Mouse (Mus musculus) spleen, postnatal 4 days (tissue): ENCODE measurements around the gene Apba1.

Experiments
- DNase-seq, 2 experiments: peaks; one replicate each; pipeline ENCODE4 v3.0.0; 2022; ENCODE audit warnings: low spot score in 2 of 2

The Apba1 gene

DNA sequence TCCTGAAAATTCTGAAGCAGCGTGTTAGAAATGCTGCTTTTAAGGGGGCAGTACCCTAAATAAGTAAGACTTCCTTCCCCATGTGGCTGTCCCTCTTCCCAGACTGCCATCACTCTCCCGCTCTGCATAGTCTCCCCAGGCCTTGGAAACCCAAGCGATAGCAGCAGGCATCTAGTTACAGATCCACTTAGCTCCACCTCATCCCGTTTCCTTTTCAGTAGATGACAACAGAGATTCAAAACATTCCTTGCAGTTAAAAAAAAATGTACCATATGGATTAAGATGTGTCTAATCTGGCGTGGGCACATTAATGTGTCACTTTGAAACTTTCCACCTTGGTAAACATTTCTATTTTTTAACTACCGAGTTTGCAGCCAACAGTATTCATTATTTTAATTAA, 48.1 kb downstream of the Apba1 start:
- DNase-seq: no peak

DNA sequence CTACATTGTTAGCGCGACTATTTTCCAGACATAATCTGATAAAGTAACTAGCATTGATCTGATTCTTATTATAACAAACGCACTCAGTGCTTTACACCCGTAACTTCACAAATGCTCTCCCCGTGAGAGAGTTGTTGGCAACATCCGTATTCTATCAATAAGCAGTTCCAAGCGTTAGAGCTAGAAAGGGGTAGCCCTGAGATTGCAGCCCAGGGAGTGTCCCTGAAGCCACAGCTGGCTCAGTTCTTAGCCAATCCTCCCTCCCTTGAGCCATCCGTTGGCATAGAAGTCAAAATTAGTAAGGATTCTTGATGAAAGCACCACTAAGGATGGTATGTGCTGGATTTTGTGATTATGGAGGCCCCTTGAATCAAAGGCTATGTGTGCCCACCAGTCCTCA, 48.7 kb downstream of the Apba1 start:
- no peak for DNase-seq

DNA sequence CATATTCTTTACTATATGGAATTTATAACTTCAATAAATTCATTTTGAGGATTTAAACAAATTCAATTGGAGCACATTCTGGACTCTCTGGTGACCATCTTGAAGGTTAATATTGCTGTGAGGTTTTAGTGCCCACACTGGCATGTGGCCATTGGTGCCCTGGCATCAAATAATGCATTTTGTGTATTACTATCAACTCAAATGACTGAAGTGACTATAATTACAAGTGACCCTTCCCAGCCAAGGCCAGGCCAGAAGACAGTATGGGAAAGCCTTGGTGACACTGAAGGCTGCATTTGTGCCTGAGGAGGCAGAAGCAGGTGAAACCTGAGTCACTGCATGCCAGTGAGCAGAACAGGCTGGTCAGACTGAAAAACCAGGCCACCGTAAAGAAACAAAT, 50.5 kb downstream of the Apba1 start:
- DNase-seq: no peak

DNA sequence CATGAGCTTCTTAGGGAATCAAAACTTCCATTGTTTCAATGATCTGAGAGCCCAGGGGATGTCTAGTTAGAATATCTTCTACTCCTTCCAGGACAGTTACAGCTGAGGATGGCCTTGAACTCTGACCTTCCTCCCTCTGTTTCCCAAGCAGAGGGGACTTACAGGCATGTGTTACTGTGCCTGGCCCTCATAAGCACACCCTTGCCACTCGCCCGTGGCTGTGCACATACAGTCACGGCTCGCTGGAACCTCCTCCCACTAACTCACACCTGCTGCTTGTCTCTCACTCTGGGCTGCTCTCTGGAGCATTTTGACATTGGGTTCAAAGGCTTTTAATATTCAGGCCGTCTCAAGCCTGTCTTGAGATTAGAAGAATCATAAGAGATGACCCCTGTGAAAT, 51.8 kb downstream of the Apba1 start:
- DNase-seq: no peak

DNA sequence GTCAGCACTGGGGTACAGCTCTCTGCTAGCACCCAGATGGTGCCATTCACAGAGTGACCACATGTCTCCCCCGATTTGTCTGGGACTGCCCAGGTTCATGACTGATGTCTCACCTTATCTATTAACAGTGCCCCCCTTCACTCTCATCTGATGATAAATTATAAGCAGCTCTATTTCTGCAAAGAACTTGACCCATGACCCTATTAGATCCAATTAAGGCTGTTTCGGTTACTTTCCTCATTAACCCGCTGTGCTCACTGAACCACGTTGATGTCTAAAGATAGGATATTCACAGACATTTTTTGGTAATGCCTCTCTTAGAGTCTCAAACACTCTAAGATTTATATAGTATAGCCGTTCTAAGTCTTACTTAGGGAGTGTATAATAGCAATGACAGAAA, 52.3 kb downstream of the Apba1 start:
- no peak for DNase-seq

DNA sequence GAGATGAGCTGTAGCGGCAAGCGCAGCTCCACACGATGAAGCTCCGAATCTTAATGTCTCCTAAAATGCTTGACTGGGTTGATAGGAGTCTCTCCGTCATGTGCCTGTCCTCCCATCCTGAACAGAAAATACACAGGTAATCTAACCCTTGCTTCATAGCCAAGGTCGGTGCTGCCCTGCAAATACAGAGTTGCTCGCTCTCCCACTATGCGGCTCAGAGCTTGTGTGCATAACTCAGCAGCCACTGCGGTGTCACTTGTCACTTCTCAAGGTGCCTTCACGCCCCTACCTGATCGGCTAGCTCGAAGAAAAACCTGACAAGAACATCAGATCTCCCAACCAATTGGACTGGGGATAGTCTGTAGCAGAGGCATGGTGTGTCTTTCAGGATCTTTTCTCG, 58.1 kb downstream of the Apba1 start:
- no peak for DNase-seq

DNA sequence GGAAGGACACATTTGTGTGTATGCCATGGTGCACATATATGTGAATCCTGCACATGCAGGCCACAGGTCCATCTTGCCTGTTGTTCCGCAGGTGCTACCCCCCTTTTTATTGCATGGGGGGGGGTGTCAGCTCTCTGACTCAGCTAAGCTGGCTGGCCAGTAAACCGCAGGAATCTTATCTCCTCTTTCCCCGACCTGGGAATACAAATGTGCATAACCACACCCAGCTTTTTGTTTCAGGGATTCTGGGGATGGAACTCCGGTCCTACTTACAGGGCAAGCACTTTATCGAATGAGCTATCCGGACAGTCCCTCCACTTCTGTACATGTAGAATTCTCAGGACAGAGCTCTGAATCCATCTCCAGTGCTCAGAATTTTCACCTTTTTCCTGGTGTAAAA, 58.5 kb downstream of the Apba1 start:
- DNase-seq: no peak

DNA sequence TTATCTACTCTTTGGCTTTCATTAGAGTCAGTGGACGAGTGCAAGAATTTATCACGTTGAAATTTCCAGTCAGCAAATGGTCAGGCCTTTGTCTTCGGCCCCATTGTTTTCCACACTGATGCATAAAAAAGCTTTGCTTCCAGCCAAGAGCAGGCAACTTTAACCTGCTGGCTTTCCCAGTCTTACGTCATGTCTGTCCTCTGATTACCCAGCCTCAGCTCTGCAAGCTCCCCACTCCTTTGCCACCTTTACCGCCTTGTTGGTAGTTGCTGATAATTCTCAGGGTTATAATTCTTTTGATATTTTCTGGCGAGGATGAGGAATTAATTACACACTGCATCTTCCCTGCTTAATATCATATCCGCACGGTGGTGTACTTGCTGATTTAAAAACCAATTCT, 61.2 kb downstream of the Apba1 start:
- no peak for DNase-seq

DNA sequence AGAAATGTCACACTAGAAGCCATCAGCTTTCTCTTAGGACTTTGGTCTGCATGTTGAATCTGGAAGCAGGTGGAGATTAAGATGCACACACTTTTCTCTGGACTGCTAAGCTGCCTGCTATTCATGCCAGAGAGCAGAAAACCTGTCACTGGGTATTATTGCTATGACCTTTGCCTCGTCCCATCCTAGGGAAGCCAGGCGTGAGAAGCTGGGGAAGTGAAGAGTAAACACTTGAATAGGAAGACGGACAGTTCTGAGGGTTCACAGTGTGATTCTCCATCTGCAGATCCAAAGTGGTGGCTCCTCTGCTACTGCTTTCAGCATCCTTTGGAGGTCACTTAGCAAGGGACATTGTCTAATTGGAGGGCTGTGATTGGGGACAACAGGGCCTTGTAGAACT, 63.8 kb downstream of the Apba1 start:
- DNase-seq: no peak

DNA sequence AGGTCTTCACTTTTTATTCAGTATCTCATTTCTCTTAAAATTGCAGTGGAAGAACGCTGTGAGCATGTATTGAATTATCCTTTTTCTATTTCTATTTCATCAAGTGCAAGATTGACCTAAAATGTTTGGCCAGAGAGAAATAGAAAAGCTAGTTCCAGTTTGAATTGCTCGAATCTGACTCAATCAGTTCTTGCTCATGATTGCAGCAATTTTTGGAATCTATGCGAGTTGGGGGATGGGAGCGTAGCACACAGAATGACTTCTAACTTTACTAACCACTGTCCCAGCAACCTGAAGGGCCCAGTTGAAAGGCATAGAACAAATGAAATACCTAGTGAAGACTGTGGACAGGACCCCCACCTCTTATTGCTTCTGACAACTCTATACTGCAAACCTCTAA, 64.8 kb downstream of the Apba1 start:
- no peak for DNase-seq

DNA sequence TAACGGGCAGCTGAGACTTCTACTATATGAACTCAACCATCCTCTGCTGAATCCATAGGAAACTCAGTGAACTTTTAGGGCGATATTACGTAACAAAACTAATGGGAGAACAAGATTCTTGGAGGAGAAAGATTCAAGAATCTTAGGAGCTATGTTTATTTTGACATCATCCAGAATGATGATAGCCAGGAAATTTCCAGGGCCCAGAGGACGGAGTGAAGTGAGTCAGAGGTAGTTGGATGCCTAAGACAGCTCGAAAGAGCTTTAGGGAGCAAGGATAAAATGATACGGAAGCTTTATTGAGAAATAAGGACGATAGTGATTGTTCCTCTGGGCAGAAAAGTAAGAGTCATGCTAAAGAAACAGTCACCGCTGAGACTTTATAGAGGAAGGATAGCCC, 67.6 kb downstream of the Apba1 start:
- no peak for DNase-seq

DNA sequence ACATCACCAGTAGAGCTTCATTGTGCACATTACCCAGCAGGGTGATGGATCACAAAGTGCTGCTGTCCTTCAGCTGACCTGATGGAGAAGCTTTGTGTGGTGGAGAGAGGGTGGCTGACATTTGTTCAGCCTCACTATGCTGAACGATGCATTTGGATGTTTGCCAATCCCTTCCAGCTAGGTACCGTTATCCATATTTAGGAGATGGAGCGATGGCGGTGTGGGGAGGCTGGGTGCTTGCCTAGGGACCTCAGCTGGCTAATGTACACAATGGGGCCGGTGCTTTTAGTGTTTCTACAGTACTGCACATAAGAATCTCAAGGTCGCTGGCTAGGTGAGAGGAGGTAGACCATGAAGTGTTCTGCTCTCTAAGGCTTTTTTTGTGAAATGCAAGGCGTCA, 72.1 kb downstream of the Apba1 start:
- no peak for DNase-seq

DNA sequence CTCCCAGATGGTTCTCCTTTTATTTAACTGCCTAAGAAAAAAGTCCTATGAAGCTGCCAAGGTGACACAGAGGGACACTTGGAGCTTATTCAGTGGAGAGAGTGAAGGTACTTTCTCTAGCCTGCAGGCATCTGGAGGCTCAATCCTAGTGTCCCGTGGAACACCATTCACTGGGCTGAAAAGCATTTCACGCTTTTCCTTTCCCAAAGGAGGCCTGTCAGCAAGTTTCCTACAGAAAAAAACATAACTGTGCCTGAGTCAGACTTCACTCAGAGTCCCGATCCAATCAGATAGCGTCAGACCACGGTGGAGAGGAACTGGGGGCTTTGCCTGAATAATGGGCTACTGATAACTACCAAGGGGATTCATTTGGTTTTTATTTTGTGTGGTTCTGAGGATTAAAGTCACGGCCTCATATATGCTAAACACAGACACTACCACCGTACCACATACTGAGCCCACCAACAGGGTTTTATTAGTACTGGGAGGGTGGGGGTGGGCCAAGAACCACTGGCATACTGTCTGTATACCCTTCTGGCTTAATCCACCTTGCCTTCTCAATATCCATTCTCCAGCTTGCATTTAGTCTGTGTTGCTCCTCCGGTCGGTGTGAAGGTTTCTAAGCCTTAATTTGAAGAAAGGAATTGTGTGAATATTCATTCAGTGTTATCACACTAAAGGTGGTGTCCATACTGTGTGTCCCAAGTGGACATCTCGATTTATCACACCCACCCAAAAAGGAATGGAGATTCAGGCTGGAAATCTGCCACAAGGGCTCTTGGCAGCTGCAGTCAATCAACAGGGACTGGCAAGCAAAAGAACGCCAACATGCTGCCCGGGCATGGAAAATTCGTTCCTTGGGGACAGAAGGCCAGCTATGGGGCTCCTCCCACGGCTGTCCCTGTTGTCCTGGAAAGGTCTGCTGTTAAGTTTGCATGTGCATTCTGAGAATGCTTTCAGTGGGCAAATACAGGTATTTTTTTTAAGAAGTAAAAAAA, 75.3 kb downstream of the Apba1 start:
- no peak for DNase-seq

DNA sequence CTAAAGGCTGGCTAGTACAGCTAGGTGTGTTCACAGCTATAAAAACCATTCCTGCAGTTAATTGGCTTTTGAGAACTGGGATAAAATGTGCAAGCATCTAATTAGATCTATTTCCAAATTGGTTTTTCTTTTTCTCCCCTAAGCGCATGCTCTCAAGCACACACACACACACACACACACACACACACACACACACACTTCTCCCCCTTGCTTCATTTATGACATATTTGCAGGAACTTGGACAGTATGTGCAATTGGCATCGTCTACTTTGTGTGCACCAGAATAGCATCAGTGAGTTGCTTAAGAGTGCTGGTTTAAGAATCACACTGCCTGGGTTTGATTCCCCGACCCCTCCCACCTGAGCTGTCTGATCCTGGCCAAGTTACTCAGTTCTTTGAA, 76.0 kb downstream of the Apba1 start:
- DNase-seq: no peak

DNA sequence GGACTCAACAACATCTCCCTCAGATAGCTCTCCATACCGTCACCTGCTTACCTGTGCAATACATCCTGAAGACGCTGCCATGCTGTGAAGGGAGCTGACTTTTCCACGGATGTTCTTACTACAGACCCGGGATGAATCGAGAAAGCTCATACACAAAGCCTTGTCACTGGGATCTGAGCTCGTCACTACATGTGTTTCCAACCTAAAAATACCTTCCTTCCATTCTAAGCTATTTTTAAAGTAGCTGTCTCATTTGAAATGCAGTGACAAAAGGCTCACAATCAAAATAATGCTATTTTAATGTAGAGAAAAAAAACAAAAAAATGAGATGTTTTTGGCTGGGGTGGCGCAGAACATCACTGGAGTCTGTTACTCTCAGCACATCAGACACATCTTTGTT, 97.1 kb downstream of the Apba1 start:
- DNase-seq: no peak

DNA sequence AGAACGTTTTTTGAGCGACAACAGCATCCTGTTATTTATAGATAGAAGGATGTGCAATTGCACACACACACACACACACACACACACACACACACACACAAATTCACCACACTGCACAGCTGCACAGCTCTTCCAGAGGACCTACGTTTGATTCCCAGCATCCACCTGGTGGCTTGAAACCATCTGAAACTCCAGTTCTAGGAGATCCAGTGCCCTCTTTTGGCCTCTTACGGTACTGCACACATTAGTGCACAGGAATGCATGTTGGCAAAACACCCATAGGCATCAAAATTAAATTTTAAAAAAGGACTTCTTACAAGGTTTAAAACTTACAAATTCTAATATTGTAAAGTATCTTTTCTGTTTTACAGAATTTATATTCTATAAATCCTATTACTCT, 99.4 kb downstream of the Apba1 start:
- DNase-seq: no peak

DNA sequence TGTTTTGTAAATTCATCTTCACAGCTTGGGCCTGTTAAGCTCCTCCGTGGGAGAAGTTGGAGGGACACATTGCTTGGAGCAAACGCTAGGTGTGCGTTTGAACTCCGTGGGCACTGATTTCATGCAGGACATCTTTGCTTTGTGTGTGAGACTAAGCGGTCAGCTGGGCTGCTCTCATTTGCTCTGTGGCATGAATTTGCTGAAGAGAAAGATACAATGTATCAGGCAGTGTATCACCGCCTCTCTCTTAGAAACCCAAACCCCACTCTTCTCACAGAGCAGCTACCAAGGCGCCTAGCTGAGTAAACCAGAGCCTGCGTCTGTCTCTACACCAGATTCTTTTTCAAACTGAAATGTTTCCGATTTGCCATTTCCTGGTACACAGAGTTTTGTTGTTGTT, 100.1 kb downstream of the Apba1 start:
- DNase-seq: no peak

DNA sequence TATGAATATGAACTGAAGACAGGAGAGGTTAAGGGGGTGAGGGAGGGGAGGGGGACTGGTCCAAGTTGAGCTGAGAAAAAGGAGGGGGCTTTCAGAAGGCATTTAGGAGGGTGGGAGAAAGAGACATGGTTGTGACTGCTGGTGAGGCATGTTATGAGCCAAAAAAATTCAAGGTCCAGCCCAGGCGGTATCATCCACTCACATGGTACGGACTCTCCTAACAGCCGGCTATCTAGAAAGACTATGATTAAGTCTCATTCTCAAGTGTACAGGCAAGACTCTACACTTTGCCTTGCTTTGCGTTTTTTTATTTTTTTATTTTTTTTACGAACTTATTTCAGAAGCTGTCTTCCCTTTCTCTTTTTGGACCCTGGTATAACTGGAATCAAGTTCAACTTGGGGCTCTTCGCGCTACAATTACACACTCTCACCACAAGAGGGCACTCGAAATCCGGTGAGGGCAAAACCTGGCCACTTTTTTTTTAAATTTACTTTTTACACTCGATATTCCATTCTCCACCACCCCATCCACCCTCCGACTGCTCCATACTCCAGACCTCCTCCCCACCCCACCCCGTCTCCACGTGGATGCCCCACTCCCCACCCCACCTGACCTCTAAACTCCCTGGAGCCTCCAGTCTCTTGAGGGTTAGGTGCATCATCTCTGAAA, 101.6 kb downstream of the Apba1 start:
- no peak for DNase-seq

DNA sequence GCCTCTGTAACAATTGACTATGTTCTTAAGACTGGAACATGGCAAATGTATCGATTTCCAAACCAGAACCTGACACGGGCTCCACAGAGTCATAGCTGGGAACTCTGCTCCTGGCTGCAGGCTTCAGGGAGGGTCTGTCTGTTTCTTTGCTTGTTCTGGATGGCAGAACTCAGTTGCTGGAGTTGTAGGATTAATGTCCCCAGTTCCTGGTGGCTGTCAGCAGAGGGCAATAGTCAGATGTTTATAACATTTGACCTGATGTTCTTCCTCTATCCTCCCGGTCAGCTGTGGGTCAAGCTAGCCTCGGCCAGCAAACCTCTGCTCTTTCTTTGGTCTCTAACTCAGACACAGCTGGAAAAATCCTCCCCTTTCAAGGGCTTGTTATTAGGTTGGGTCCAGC, 104.0 kb downstream of the Apba1 start:
- DNase-seq: no peak

DNA sequence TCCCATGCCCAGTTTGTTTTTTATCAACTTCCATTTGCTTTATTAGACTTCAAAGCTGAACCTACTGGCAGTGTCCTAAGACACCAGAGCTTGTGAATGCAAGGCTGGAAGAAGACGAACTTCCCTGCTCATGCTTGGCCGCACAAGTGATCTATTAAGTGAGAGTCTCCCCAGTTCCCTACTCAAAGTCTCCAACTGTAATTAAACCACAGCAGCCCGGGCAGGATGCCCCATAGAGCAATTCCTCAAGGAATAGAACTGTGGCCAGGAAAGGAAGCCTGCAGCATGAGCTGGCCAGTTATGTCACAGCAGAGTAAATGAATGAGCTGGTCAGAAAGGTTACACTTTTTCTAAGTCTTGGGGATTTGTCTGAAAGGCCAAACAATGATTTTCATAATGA, 105.3 kb downstream of the Apba1 start:
- DNase-seq: no peak

DNA sequence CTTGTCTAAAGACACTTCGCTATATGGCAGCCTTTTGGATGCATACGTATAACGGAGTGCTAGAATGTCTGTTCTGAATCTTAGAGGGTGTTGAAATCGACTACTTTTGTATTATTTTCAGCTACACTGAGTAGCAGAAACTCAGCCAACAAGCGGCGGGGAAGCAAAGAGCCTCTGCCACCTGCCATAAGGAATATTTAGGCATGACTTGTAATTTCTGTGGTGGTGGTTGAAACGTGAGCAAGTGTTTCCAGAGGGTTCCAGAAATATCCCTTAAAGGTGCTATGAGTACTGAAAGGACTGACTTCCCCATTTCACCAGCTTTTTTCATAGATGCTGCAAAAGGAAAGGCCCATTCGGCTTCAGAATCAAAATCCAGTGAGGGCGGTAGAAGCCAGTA, 107.4 kb downstream of the Apba1 start:
- no peak for DNase-seq

DNA sequence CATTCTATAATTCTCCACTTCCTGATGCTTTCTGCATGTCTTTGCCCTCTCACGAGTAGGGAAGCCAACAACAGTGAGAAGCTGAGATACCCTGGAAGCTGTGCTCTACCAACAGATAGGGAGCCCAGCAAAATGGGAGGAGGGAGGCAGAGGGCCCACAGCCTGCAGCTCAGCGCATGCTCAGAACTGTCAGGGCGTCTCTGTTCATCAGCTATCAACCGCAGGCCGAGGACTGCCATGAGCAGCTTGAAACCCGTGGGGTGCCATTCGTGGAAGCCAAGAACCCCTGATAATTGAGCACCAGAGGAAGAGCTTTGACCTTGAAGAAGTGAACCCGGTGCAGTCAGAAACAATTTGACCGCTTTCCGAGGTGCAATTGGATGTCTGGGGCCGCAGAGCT, 108.4 kb downstream of the Apba1 start:
- no peak for DNase-seq

DNA sequence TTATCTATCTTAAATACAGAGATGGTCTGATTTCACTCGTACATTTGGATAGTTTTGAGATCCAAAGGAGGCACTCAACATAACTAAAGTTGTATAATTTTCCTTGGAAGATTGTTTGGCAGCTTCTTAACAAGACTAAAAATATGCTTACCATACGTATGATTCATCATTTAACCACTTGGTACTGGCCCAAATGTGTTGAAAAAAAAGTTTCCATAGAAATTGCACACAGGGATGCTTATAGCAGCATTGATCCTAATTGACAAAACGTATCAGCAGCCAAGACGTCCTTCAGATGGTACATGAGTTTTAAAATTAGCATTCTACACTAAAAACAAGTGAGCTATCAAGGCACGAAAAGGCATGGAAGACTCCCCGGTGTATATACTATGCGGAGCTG, 108.9 kb downstream of the Apba1 start:
- DNase-seq: no peak
